Mouse (Mus musculus): Measurements from ENCODE around the gene Zfp120. TPM values are rescaled to one million over a fixed set of nuclear protein-coding genes. Genes with fewer than 3 reads are reported as not detected.
"Not testable (repeated sequence)": the region's sequence is repeated elsewhere in the genome, so short reads cannot be mapped to it uniquely, and the experiment has no call there.

Zfp120 gene
- 1.9 and 2.6 TPM in 2 replicates for polyA plus RNA-seq (2012; rRNA removed)

DNA sequence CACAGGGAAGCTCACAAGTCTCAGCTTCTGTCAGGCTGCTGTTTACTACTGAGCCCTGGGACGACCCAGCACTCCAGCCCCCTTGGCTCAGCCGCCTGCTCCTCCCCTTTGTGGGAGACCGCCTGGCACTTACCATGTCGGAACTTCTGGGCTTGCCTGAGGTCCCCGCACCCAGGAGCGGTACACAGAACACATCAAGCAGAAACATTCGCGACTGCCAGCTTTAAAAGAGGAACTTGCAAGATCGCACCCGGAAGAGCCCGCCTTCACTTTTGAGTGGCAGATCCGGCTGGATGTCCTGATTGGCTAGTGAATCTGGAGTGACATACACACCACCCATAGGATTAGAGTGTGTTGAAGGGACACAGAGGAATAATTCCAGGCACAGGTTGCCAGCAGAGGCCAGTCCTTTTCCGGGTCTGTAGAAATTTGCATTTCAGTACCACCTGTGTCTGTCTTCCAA is at the start of gene Zfp120:
TSS of gene Zfp120 (minus strand) at position 274 of the 463 bp plus-strand sequence.
- Histone ChIP-seq H3K27ac (ENCODE audit: control insufficient read depth, insufficient read depth, low read length) (peak within 1 kb of the TSS; percentile 78), H3K27me3 (ENCODE audit: control insufficient read depth, insufficient read depth, low read length) (no peaks in the 10 kb centered on the region), H3K36me3 (ENCODE audit: control insufficient read depth, insufficient read depth, low read length) (no peaks in the 10 kb centered on the region), H3K4me1 (replicated peaks; ENCODE audit: control insufficient read depth, insufficient read depth, low read length) (peaks cover 9% of the 10 kb centered on the region), H3K4me3 (ENCODE audit: control insufficient read depth, insufficient read depth, low read length) (peak within 1 kb of the TSS; percentile 94)
- 1% methylated on average over 13 of the region's 13 CpGs for WGBS
- peak; percentile 55; the same call in 1 of the 2 replicates for TF ChIP-seq POLR2A (IDR thresholded peaks at IDR 0.05; ENCODE audit: control insufficient read depth, extremely low read depth, insufficient read depth, low read length, poor library complexity)
- TF ChIP-seq CTCF (IDR thresholded peaks at IDR 0.05; ENCODE audit: borderline replicate concordance, control insufficient read depth, extremely low read depth, insufficient read depth, low read length, poor library complexity): 0 out of 2 replicates have a peak, but pooled peaks have one; percentile 23
- peak; percentile 80 for DNase-seq

DNA sequence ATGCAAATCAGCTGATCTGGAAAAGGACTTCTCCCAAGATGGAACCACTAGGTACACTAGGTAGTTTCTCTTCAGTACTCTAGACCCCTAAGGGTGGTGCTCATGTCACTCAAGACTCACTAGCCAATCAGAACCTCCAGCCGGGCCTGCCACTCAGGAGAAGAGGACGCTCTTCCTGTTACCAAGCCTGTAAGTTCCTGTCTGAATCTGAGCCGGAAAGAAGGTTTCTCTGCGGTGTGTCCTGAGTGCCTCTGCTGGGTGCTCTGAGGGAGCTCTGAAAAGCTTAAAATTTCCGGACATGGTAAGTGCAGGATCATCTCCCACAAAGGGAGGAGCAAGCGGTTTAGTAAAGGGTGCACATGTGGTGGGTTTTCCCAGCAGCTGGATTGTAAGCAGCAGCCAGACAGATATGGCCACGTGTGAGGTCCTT is 45.1 kb upstream of the Zfp120 start, which contains the start of gene Gm14139:
TSS of gene Gm14139 (plus strand) at position 186 of the 430 bp plus-strand sequence.
- H3K4me1 ChIP-seq (replicated peaks; ENCODE audit: control insufficient read depth, insufficient read depth, low read length); H3K36me3 ChIP-seq (ENCODE audit: control insufficient read depth, insufficient read depth, low read length); H3K4me3 ChIP-seq (ENCODE audit: control insufficient read depth, insufficient read depth, low read length); H3K27ac ChIP-seq (ENCODE audit: control insufficient read depth, insufficient read depth, low read length); H3K27me3 ChIP-seq (ENCODE audit: control insufficient read depth, insufficient read depth, low read length); DNase-seq: not testable (repeated sequence)
- WGBS: 84% methylated on average over 7 of the region's 7 CpGs

DNA sequence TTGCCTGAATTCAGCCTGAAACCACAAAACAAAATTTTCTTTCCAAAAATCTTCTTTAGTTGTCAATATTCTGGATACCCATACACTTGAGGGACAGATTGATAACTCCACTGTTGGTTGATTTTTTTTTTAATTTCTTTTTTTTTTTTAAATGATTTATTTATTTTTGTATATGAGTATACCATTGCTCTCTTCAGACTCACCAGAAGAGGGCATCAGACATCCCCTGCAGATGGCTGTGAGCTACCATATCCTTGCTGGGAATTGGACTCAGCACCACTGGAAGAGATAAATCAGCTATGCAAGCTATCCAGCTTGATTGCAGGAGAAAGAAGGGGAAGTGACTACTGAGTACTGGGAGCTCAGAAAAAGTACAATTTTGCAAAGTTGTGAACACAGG is 44.5 kb upstream of the Zfp120 start:
- DNase-seq; H3K4me3 ChIP-seq (ENCODE audit: control insufficient read depth, insufficient read depth, low read length): not testable (repeated sequence)

DNA sequence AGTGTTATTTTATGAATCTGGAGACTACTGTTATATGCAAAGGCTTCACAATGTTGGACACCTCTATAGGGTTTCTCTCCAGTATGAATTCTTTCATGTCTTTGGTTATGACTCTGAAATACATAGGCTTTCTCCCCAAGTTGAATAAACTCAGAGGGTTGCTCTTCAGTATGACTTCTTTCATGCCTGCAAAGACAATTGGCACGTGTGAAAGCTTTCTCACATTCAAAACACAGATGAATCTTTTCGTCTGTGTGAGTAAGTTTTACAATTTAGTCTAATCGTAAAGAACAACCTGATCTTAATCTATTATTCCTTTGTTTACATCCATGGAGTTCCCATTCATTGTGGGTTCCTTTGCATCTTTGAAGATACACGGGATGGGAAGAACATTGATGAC is 43.1 kb upstream of the Zfp120 start, which contains the start of gene Gm10770:
TSS of gene Gm10770 (minus strand) at position 101 of the 400 bp plus-strand sequence.
- H3K4me1 ChIP-seq (replicated peaks; ENCODE audit: control insufficient read depth, insufficient read depth, low read length); H3K27ac ChIP-seq (ENCODE audit: control insufficient read depth, insufficient read depth, low read length); H3K36me3 ChIP-seq (ENCODE audit: control insufficient read depth, insufficient read depth, low read length); DNase-seq; H3K4me3 ChIP-seq (ENCODE audit: control insufficient read depth, insufficient read depth, low read length); H3K27me3 ChIP-seq (ENCODE audit: control insufficient read depth, insufficient read depth, low read length): not testable (repeated sequence)
- 90% methylated on average over 4 of the region's 4 CpGs for WGBS

More for the DNA sequence above, 44.5 kb upstream of the Zfp120 start:
- not testable (repeated sequence) for H3K4me1 ChIP-seq (replicated peaks; ENCODE audit: control insufficient read depth, insufficient read depth, low read length); H3K27ac ChIP-seq (ENCODE audit: control insufficient read depth, insufficient read depth, low read length); H3K27me3 ChIP-seq (ENCODE audit: control insufficient read depth, insufficient read depth, low read length); H3K36me3 ChIP-seq (ENCODE audit: control insufficient read depth, insufficient read depth, low read length)

DNA sequence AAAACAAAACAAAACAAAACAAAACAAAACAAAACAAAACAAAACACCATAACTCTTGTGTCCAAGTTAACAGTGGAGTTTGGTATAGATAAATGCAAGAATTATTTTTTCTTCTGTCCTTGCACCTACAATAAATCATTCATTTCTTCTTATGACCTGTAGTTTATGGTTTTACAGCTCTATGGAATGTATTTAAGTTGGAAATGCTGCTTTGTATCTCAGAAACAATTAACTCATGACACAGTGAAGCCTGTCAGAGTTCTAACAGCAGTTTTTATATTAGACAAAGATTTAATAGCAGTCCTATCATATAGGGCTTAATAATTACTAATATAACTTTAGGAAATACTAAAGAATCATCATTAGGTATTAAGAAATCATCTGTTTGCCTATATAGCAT is 37.3 kb upstream of the Zfp120 start:
- Histone ChIP-seq H3K4me3 (ENCODE audit: control insufficient read depth, insufficient read depth, low read length) (no peak overlapping the region), H3K36me3 (ENCODE audit: control insufficient read depth, insufficient read depth, low read length) (no peaks in the 10 kb centered on the region), H3K27me3 (ENCODE audit: control insufficient read depth, insufficient read depth, low read length) (no peaks in the 10 kb centered on the region), H3K27ac (ENCODE audit: control insufficient read depth, insufficient read depth, low read length) (no peak overlapping the region), H3K4me1 (replicated peaks; ENCODE audit: control insufficient read depth, insufficient read depth, low read length) (no peaks in the 10 kb centered on the region)
- no peak for TF ChIP-seq CTCF (IDR thresholded peaks at IDR 0.05; ENCODE audit: borderline replicate concordance, control insufficient read depth, extremely low read depth, insufficient read depth, low read length, poor library complexity)
- no peak for TF ChIP-seq POLR2A (IDR thresholded peaks at IDR 0.05; ENCODE audit: control insufficient read depth, extremely low read depth, insufficient read depth, low read length, poor library complexity)
- DNase-seq: no peak

DNA sequence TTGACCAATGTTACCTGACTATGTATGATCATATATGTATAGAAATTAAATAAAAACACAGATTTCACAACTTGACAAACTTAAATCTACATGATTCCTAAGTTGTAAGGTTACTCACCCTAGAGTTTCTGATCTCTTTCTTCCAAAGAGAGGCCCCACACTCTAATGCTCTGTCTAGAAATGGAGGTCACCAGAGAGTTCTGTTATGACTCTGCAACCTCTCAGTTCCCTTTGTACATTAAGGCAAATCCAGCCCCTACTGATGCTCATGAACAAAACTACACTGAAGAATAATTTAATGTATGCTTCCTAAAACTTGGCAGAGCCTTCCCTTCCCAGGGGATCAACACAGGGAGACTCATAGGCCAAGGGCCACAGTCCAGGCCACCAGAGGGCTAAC is 30.2 kb upstream of the Zfp120 start:
- TF ChIP-seq CTCF (IDR thresholded peaks at IDR 0.05; ENCODE audit: borderline replicate concordance, control insufficient read depth, extremely low read depth, insufficient read depth, low read length, poor library complexity) (no peak), POLR2A (IDR thresholded peaks at IDR 0.05; ENCODE audit: control insufficient read depth, extremely low read depth, insufficient read depth, low read length, poor library complexity) (no peak)
- no peak overlapping the region for H3K4me3 ChIP-seq (ENCODE audit: control insufficient read depth, insufficient read depth, low read length)
- no peaks in the 10 kb centered on the region for H3K4me1 ChIP-seq (replicated peaks; ENCODE audit: control insufficient read depth, insufficient read depth, low read length)
- no peak overlapping the region for H3K27ac ChIP-seq (ENCODE audit: control insufficient read depth, insufficient read depth, low read length)
- DNase-seq: no peak
- H3K36me3 ChIP-seq (ENCODE audit: control insufficient read depth, insufficient read depth, low read length): no peaks in the 10 kb centered on the region
- no peaks in the 10 kb centered on the region for H3K27me3 ChIP-seq (ENCODE audit: control insufficient read depth, insufficient read depth, low read length)

DNA sequence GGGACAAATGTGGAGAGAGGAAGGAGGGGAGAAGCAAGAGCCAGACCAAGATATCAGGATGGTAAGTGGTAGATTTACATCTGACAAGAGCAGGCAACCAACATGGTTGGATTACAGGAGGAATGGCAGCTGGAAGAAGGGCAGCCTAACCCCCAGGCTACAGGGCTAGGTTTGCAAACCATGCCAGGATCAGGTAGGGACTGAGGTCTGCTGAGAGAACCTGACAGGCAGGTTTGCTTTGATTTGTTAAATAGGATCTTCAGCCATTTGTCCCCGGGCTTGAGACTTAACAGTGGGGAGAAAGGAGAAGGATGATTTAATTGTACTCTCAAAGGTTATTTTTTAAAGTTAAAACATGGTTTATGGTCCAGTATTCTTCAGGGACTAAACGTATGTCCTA is 3.7 kb downstream of the Zfp120 start:
- no peaks in the 10 kb centered on the region for H3K27me3 ChIP-seq (ENCODE audit: control insufficient read depth, insufficient read depth, low read length)
- peaks cover 9% of the 10 kb centered on the region for H3K4me1 ChIP-seq (replicated peaks; ENCODE audit: control insufficient read depth, insufficient read depth, low read length)
- DNase-seq: no peak
- H3K27ac ChIP-seq (ENCODE audit: control insufficient read depth, insufficient read depth, low read length): no peak overlapping the region
- no peak for TF ChIP-seq POLR2A (IDR thresholded peaks at IDR 0.05; ENCODE audit: control insufficient read depth, extremely low read depth, insufficient read depth, low read length, poor library complexity)
- TF ChIP-seq CTCF (IDR thresholded peaks at IDR 0.05; ENCODE audit: borderline replicate concordance, control insufficient read depth, extremely low read depth, insufficient read depth, low read length, poor library complexity): no peak
- no peaks in the 10 kb centered on the region for H3K36me3 ChIP-seq (ENCODE audit: control insufficient read depth, insufficient read depth, low read length)
- no peak overlapping the region for H3K4me3 ChIP-seq (ENCODE audit: control insufficient read depth, insufficient read depth, low read length)
- WGBS: 93% methylated on average over 2 of the region's 2 CpGs

DNA sequence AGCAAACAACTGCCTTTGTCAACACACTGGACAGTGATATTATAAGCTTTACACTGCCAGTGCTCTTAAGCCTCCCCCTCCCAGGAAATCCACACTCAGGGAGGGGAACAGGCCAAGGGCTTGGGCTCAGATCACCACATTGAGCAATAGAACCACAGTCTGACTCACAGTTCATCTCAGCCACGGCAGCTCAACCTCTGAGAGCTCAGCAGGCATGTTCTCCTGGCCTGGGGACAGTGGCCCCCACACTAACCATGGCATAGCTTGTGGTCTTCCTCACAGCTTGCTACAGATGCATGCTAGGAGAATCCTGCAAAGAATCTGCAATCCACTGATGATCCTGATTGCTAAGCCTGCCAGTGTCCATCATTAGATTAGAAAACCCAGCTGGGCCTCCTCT is 4.5 kb downstream of the Zfp120 start:
- 85% methylated on average over 1 of the region's 1 CpGs for WGBS
- not testable (repeated sequence) for H3K4me3 ChIP-seq (ENCODE audit: control insufficient read depth, insufficient read depth, low read length); DNase-seq

More for the DNA sequence above, 4.5 kb downstream of the Zfp120 start:
- not testable (repeated sequence) for H3K27ac ChIP-seq (ENCODE audit: control insufficient read depth, insufficient read depth, low read length); H3K36me3 ChIP-seq (ENCODE audit: control insufficient read depth, insufficient read depth, low read length); H3K27me3 ChIP-seq (ENCODE audit: control insufficient read depth, insufficient read depth, low read length); H3K4me1 ChIP-seq (replicated peaks; ENCODE audit: control insufficient read depth, insufficient read depth, low read length)
